Mouse (Mus musculus): ENCODE results near the gene Orc3.

GRCm38 (mm10) chr4:34640731-34641130 lies 26.0 kb upstream of the Orc3 start:
- TF ChIP-seq CTCF (IDR thresholded peaks at IDR 0.05; ENCODE audit: extremely low read depth, insufficient read depth, low read length) = no peak
- TF ChIP-seq POLR2A (IDR thresholded peaks at IDR 0.05; ENCODE audit: extremely low read depth, insufficient read depth, low read length) = no peak
